Mouse (Mus musculus): ENCODE measurements at regions not wholly inside any gene's neighbourhood (a gene's known extent, or its start where the extent isn't known, plus 50 kb on each side); places are given as distances from the start of the nearest gene placed in this dataset.
A peak's percentile ranks its signal among the peaks of the same experiment; 100 is the strongest.

GRCm38 (mm10) chr2:147803102-147803501 is 243.7 kb downstream of the Foxa2 start:
- no peak for DNase-seq

GRCm38 (mm10) chr2:147791434-147791833 is 255.3 kb downstream of the Foxa2 start:
- DNase-seq = peak; percentile 85

- DNase-seq = no peak
Observed at GRCm38 (mm10) chr2:147789877-147790276, 256.9 kb downstream of the Foxa2 start.

GRCm38 (mm10) chr2:147789268-147789667 is 257.5 kb downstream of the Foxa2 start:
- DNase-seq = no peak

- DNase-seq = no peak
Observed at GRCm38 (mm10) chr2:147788001-147788400, 258.8 kb downstream of the Foxa2 start.

GRCm38 (mm10) chr2:147782496-147782895 is 264.3 kb downstream of the Foxa2 start:
- DNase-seq = no peak

- DNase-seq = no peak
Observed at GRCm38 (mm10) chr2:147776316-147776715, 270.5 kb downstream of the Foxa2 start.

- no peak for DNase-seq
Observed at GRCm38 (mm10) chr2:147772579-147772978, 274.2 kb downstream of the Foxa2 start.

GRCm38 (mm10) chr2:147753089-147753488 is 293.7 kb downstream of the Foxa2 start:
- peak; percentile 40 for DNase-seq

- DNase-seq = no peak
Observed at GRCm38 (mm10) chr2:147751831-147752230, 294.9 kb downstream of the Foxa2 start.

- no peak for DNase-seq
Observed at GRCm38 (mm10) chr2:147748006-147748405, 298.8 kb downstream of the Foxa2 start.

- no peak for DNase-seq
Observed at GRCm38 (mm10) chr2:147743908-147744307, 302.9 kb downstream of the Foxa2 start.

- no peak for DNase-seq
Observed at GRCm38 (mm10) chr2:147738307-147738872, 308.4 kb downstream of the Foxa2 start.

GRCm38 (mm10) chr2:147727396-147727795 is 319.4 kb downstream of the Foxa2 start:
- DNase-seq = no peak

- DNase-seq = no peak
Observed at GRCm38 (mm10) chr2:147718936-147719335, 327.8 kb downstream of the Foxa2 start.

GRCm38 (mm10) chr2:147717484-147717947 is 329.3 kb downstream of the Foxa2 start:
- no peak for DNase-seq

- no peak for DNase-seq
Observed at GRCm38 (mm10) chr2:147715791-147716190, 331.0 kb downstream of the Foxa2 start.

GRCm38 (mm10) chr2:147710593-147711265 is 336.0 kb downstream of the Foxa2 start:
- peak; percentile 89 for DNase-seq

- DNase-seq = no peak
Observed at GRCm38 (mm10) chr2:147709799-147710198, 337.0 kb downstream of the Foxa2 start.

GRCm38 (mm10) chr2:147707156-147707555 is 339.6 kb downstream of the Foxa2 start:
- no peak for DNase-seq

GRCm38 (mm10) chr2:147703981-147704380 is 342.3 kb downstream of the Pax1 start:
- peak; percentile 90 for DNase-seq

- no peak for DNase-seq
Observed at GRCm38 (mm10) chr2:147702330-147703063, 340.8 kb downstream of the Pax1 start.

- DNase-seq = peak; percentile 52
Observed at GRCm38 (mm10) chr2:147699524-147700081, 337.9 kb downstream of the Pax1 start.

- no peak for DNase-seq
Observed at GRCm38 (mm10) chr2:147691896-147692295, 330.2 kb downstream of the Pax1 start.

Data from heart, adult 11 months (tissue).